Mouse (Mus musculus) embryonic facial prominence, embryonic 14.5 days (tissue): Measurements from ENCODE around the gene Ecm2. TPM values are rescaled to one million over a fixed set of nuclear protein-coding genes. Genes with fewer than 3 reads are reported as not detected.

Source experiments
- polyA plus RNA-seq: library from polyadenylated mRNA; unstranded; fragments of >200 nt; fragmentation: Nextera tagmentation; extraction: Ambion mirVana; gene quantifications from 2 replicates; pipeline ENCODE4 v1.2.1, GENCODE M21; 2014

Ecm2 gene
- polyA plus RNA-seq, 1 experiment from 2014 or later, result 1.7 TPM

Other genes with a start within 250 kb of the Ecm2 start
- 0.51 and 0.58 TPM in 2 replicates for gene Fgd3, start 184.5 kb upstream of the Ecm2 start, polyA plus RNA-seq
- gene Bicd2, start 163.2 kb upstream of the Ecm2 start, polyA plus RNA-seq, result 35.9 and 37.1 TPM in 2 replicates
- 13.8 and 14.5 TPM in 2 replicates for gene Ippk, start 83.6 kb upstream of the Ecm2 start, polyA plus RNA-seq
- 0.81 and 0.97 TPM in 2 replicates for gene Tes3-ps, start 11.5 kb upstream of the Ecm2 start, polyA plus RNA-seq
- gene Aspn, start 39.6 kb downstream of the Ecm2 start, polyA plus RNA-seq, result 200 and 243 TPM in 2 replicates
- 19.2 and 31.9 TPM in 2 replicates for gene Omd, start 77.7 kb downstream of the Ecm2 start, polyA plus RNA-seq
- 290 and 318 TPM in 2 replicates for gene Ogn, start 103.2 kb downstream of the Ecm2 start, polyA plus RNA-seq
- gene Cenpp, start 148.0 kb downstream of the Ecm2 start, polyA plus RNA-seq, result 22.3 and 24.0 TPM in 2 replicates
- 14.1 and 14.5 TPM in 2 replicates for gene Nol8, start 148.3 kb downstream of the Ecm2 start, polyA plus RNA-seq
- 67.0 and 75.0 TPM in 2 replicates for gene Iars, start 177.3 kb downstream of the Ecm2 start, polyA plus RNA-seq